Mouse (Mus musculus) spleen, embryonic (tissue): ENCODE data around the gene Mgat4e.
"Not testable (repeated sequence)": the region's sequence is repeated elsewhere in the genome, so short reads cannot be mapped to it uniquely, and the experiment has no call there.

Experiments
- CTCF ChIA-PET: fragments of 350-600 bp; sonication (Branson Sonifier 250); formaldehyde crosslinking; loops from one replicate; lab custom pipeline; 2022; lab: Charles Lee

Gene Mgat4e

DNA sequence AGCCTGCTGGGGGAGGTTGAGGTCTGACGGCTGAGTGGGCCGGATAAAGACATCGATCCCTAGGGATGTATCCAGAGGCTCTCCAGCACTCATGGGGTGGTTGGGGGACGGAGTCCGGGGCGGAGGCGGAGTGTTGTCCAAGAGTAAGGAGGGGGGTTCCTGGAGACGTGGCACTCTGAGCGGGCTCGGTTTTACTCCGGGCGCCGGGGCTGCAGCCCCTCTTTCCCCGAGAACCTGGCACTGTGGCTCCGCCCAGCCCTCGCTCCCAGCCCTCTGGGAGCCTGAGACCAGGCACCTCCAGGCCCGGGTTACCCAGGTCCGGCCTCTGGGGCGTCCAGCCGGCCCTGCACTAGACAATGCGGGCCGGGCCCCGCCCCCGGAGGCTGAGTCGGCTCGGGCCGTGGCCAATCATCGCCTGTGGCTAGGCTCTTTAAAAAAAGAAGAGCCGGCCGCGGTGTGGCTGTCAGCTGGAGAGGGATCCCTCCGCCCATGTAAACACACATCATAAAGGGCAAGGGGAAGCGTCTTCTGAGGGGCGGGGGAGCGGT lies 7.3 kb upstream of the Mgat4e start:
- CTCF ChIA-PET: no interaction called here

DNA sequence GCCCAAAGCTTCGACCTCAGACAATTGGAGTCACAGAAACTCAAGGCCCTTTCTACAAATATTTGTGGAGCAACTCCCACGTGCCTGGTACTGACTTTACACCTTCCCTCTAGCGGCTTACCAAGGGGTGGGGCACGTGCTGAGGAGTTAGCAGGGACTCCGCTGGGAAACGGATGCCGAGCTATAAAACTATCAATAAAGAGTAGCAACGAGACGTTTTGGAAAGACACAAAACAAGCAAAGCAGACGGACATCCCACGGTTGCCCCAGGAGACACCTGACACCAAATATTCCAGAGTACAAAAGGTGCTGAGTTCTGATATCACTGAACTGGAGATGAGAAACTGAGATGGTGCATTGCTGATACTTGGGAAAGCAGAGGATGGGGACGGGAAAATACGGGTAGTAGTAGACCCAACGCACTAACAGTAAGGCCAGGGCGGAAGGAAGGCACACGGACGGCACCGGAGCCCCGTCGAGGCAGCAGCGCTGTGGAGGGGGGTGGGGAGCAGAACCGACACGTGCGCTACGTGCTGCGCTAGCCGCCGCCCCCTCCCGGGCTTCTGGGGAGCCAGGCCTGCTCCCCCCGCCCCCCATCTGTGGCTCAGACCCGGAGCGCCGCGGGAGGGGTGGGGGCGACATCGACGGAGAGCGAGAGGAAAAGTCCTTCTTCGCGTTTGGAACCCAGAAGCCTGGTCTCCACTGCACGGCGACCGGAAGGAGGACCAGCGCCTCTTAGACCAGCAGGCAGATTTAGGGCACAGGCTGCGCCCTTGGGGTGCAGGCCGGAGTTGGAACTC lies 6.6 kb upstream of the Mgat4e start:
- CTCF ChIA-PET: interaction anchor here (0.9 kb wide), 2 partner anchors 21 to 37 kb away, joined by 3 read pairs; no protein-coding TSS in a partner anchor

DNA sequence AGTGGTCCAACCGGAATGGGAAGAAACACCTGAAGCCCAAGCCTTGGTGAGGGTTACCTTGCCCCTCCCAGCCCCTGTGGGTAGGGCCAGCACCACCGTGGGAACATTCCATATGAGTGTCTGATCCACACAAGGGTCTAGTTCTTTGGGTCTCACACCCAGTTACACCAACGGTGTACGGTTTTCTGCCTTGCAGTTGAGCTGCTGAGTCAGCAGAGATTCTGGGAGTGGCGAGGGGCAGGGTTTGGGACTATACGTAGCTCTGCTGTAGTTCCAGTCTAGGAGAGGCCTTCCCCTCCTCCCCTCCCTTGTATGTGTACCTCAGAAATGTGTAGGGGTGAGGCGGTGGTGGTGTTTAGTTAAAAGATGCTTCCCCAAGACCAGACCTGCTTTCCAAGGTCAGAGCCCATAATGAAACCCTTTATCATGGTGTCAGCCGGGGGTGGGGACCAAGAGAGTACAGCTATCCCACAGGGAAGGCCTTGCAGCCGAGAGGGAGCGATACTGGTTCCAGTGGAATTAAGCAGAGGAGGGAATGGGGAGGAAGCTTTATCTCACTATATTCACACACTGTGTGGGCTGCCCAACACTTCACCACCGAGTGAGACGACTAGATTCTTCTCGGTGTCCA lies 5.9 kb upstream of the Mgat4e start:
- CTCF ChIA-PET: interaction anchor here (0.9 kb wide), 2 partner anchors 22 to 37 kb away, joined by 3 read pairs; no protein-coding TSS in a partner anchor

DNA sequence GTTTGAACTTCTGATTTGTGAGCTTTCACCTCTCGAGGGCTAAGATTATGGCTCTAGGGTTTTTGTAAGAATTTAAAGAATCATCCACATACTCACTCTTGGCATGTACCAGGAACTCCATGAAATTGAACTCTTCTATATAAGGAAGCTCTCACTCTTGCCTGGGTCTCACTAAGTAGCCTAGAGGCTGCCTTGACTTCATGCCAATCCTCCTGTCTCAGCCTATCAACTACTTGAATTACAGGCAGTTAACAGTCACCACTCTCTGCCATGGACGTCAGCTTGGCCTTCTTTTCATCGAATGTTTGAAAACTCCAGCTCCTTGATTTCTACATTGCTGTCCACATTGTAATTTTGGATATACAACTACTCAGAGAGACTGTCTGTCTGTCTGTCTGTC lies 2.9 kb upstream of the Mgat4e start:
- CTCF ChIA-PET: interaction anchor here (0.8 kb wide), 1 partner anchor 11 kb away, joined by 3 read pairs; no protein-coding TSS in a partner anchor

DNA sequence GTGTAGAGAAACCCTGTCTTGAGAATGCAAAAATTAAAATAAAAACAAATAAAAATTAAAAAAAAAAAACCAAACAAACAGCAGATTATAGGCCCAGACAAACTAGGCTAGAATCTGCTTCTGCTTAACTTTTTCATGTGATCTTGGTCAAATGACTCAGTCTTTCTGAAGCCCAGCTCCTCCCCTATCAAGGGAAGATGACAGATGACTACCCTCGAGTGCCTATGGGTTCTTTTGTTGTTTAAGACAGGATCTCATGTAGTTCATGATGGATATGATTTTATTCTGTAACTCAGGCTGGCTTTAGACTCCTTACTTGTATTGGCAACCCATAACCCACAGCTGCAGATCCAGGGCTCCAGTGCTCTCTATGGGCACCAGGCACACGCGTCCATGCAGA lies 2.4 kb upstream of the Mgat4e start:
- CTCF ChIA-PET: interaction anchor here (0.8 kb wide), 1 partner anchor 11 kb away, joined by 3 read pairs; no protein-coding TSS in a partner anchor

DNA sequence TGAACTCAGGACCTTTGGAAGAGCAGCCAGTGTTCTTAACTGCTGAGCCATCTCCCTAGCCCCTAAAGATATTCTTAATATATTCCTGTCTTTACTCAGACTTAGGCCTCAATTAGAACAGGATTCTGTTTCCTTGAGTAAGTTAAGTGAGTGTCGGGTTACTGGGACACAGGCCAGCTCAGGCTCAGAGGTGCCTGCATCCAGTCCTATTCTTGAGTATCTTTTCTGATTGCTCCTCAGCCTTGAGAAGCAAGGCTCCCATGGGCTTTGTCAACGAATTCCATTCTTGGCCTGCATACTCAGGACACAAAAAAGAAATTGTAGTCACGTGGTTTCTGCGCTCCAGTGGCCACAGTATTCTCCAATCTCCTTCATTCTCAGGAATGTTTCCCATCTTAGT lies 1.3 kb downstream of the Mgat4e start:
- CTCF ChIA-PET: no interaction called here

DNA sequence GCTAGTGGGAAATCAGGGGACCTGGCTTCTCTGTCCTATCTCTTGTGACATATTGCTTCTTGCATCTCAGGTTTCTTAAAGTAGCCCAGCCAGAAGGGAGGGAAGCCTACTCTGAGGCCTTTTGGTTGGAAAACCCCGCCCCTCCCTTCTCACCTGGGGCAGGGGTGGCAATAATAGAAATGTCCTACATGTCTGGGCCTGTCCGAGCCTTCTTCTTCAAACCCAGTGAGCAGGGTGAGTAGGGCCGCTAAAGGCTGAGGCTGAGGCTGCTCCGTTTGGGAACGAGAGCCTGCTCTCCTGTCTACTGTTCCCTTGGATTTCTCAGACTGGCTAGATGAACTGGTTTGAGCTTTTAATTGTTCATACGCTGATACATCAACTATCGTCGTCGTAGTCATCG lies 8.9 kb downstream of the Mgat4e start:
- CTCF ChIA-PET: no interaction called here

DNA sequence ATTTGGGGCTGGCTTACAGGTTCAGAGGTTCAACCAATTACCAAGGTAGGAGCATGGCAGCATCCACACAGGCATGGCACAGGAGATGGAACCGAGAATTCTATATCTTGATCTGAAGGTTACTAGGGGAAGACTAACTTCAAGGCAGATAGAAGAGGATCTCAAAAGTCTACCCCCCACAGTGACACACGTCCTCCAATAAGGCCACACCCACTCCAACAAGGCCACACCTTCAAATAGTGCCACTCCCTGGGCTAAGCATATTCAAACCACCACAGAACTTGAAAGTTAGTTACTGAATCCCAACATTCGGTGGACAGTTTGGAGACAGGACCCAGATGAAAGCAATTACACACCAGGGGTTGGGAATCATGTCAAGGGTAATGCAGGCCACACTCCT lies 14.0 kb downstream of the Mgat4e start:
- CTCF ChIA-PET: no interaction called here

DNA sequence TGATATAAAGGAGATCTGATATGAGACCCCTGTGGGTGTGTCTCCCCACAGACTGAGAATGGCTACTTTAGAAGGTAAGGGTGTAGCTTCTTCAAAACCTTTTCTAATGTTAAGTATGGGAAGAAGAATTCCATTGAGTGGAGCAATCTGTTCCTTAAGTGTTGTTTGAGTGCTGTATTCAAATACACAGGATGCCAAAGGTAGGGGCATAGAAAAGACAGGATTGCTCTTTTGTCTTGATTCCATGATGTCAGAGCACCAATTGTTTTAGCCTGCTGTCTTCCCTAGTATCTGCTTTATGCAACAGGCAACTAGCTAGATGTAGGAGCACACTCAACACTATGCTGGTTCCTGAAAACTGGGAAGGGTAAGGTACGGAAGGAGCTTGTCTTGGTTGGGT lies 14.4 kb downstream of the Mgat4e start:
- CTCF ChIA-PET: no interaction called here

DNA sequence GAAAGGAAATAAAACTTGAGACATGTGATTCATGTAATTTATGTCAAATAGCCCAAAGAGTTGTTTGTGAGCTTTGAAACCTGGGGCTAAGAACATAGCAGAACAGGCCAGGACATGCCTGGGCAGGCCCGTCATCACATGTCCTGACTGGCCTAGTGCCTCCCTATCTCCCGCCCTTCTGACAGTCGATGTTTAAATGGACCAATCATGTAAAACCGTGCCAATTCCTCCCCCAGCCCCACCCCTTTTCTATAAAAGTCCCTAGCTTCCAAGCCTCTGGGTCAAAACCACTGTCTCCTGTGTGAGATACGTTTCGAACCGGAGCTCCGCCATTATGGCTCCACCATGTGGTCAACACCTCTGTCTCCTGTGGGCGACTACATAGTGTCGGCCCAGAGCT lies 15.8 kb downstream of the Mgat4e start:
- CTCF ChIA-PET: not testable (repeated sequence)

DNA sequence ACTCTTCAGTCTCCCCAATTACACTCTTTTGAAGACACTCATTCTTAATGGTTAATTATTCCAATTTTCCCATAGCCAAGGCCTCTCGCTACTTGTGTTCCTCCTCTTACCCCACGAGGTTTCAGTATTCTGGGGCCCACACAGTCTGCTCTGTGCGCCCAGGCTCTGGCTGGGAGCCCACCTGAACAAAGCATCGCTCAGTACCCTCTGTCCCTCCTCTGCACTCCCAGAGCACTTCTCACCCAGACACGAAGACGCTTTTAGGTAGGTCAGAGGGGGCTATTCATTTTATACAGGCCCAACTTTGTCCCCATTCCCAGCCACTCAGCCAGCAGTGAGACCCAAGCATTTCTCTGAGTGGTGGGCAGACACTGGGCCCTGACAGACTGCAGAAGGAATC lies 18.9 kb downstream of the Mgat4e start:
- CTCF ChIA-PET: no interaction called here

DNA sequence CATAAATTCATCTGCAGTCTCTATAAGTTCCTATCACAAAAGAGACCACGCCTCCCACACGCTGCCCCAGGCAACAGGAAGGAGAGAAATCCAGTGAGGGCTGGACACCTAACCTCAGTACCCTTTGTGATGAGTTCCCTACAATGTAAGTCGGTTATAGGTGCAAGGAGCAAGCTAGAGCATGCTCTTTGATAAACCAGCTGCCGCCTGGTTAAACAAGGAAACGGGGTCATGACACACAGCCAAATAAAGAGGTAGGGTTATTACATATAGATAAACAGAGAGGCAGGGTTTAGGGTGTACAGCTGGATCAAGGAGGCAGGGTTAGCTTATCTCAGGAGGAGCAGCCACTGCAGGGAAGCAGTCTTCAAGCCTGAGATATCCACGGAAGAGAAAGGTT lies 22.7 kb downstream of the Mgat4e start:
- CTCF ChIA-PET: no interaction called here

DNA sequence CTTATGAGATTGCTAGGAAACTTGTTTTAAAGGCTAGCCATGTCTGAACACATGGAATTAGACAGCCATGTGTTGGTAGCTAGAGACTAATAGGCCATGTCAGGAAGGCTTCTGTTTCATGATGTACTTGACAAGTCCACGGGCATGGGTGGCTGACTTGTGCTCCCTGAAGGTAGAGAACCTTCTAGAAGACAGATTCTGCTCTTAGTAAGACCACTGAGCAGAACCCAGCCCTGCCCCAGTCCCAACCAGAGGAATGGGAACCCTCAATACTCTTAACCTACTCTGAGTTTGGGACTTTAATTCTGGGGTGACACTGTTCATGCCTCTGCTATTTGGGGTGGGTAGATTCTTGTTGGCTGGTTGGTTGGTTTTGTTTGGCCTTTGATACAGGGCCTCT lies 24.5 kb downstream of the Mgat4e start:
- CTCF ChIA-PET: no interaction called here

DNA sequence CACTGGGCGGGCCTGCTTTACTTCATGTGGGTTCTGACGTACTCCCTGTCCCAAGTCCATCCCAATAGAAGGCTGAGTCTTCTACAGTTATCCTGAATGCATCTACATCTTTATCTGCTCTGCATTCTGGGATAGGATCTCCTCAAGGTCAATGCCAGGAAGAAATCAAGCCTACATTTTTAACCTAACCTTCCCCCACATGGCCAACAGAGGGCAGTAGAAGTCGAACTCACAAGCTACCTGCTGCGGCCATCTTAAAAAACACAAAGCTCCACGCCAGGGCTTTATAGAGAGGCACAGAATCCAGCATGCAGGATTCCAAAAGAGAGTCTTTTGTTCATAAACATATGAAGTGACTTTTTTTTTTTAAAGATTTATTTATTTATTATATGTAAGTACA lies 25.1 kb downstream of the Mgat4e start:
- CTCF ChIA-PET: no interaction called here

DNA sequence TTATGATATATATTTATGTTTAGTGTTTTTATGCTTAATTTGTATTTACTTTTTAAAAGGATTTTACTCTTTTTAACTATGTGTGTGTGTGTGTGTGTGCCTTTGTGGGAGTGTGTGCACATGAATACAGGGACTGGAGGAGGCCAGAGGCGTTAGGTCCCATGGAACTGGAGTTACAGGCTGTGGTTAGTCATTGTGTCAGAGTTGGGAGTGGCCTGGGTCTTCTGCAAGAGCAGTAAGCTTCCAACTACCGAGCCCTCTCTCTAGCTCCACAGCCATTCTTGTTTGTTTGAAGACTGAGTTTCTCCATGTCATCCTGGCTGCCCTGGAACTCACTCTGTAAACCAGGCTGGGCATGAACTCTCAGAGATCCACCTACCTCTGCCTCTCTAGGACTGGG lies 27.2 kb downstream of the Mgat4e start:
- CTCF ChIA-PET: interaction anchor here (0.6 to 0.7 kb wide), 2 partner anchors 291 to 311 kb away, joined by 4 to 13 read pairs; no protein-coding TSS in a partner anchor

DNA sequence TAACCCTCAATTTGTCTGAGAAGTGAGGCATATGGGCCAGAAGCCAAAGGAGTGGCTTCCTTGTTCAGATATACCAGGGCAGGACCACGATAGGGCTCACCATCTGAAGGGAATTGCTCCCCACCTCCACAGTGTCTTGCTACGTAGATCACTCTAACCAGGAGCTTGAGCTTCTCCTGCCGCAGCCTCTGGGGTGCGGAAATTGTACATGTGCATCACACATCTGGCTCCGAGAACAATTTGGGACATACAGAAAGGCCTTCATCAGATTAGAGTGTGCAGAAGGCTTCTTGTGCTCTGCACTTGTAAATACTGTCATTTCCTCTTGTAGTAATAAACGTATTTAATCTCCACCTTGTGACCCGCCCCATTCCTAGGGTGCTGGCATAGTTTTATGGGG lies 28.3 kb downstream of the Mgat4e start:
- CTCF ChIA-PET: no interaction called here

DNA sequence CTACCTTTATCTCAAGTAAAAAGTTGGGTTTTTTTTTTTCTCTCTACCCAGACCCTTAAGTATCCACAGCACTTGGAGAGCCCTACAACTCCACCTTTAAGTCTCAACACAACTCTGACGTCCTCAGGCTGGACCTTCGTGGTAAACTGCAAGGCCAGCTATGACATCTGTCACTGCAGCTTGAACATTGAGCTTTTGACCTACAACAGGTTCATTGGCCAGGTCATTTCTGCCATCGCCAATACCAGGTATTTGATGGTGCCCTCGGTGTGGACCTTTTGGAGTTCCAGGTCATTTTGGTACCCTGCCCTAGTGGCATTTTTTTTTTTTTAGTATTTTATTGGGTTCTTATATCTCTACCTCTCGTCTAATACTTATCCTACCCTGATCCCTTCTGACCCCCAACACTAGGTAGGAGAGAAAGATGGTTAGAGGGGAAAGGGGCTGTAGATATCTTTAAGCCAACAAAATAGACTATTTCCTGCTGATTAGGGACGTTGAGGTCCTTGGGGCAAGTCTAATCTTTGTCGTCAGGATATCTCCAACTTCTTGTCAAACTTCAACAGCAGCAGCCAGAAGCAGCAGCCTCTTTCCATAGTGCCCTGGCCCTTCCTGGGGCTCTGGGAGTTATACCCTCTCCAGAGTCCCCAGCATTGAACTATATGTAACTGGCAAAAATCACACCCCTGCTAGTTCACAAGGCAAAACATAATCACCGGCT lies 29.3 kb downstream of the Mgat4e start:
- CTCF ChIA-PET: no interaction called here

DNA sequence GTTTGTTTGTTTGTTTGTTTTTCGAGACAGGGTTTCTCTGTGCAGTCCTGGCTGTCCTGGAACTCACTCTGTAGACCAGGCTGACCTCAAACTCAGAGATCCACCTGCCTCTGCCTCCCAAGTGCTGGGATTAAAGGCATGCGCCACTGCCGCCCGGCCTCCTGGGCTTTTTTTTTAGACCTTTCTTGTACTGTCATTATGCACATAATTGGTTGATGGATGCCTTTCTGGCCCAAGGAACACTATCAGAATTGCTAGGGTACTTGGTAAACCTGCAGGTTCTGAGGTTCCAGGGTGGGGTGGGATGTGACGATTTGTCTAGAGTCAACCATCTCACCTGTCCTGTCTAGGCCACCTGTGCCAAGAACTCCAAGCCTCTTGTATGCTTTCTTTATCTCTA lies 30.3 kb downstream of the Mgat4e start:
- CTCF ChIA-PET: interaction anchor here (0.7 to 1.2 kb wide), 2 partner anchors 18 to 36 kb away, joined by 3 to 5 read pairs; no protein-coding TSS in a partner anchor

DNA sequence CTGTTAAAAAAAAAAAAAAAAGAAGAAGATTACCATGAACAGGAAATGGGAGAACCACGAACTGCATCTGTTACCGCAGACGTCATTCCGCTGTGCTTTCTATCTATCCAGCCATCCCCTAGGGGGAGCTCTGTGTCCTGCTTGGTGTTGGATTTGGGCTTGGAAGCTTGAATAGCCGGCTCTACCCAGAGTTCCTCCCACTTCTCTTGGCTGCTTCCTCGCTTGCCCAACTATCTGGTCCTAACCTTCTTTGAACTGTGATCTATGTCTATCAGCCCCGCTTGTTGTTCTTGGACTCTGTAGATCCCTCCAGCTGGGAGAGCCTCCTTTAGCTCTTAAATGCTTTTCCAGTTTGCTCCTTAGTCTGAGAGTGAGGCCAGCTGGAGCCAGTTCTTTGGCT lies 30.8 kb downstream of the Mgat4e start:
- CTCF ChIA-PET: interaction anchor here (0.7 to 1.2 kb wide), 2 partner anchors 17 to 37 kb away, joined by 3 to 5 read pairs; no protein-coding TSS in a partner anchor

DNA sequence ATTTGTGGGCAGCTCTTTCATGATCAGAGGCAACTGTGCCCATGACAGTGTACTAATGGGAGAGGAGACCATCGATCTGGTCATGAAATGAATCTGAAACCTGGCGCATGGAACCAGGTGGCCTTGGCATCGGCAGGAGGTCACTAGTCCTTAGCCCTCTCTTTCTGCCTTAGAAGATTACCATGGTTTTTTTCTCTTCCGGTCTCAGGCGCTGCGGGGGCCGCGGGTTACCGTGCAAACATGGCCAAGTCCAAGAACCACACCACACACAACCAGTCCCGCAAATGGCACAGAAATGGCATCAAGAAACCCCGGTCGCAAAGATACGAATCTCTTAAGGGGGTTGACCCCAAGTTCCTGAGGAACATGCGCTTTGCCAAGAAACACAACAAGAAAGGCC lies 31.6 kb downstream of the Mgat4e start:
- CTCF ChIA-PET: not testable (repeated sequence)

DNA sequence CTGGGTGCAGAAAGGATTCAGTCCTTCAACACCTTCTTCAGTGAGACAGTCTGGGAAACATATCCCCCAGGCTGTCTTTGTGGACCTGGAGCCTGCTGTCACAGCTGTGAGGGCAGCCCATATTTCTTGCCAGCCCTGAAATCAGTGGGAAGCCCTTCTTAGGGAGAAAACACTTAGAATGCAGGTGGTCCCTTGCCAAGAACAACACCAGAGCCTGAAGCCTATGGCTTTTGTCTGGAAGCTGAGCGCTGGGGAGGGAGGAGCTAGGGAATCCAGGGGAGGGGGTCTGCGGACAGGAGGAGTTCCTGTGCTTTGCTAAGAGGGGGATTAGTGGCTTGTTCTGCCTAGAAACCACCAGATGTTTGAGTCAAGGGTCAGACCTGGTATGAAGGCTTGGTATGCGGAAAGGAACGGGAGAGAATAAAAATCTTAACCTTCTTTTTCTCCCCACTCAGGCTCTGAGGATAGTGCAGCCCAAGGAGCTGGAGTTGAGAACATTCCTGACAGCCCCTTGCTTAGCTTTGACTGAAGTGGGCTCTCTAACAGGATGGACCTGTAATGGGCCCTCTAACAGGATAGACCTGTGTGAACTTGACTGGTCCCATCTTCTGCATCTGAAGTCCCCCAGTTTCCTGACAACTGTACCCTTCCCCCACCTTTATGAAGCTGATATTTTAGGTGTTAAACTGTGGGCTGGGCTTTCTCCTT lies 32.8 kb downstream of the Mgat4e start:
- CTCF ChIA-PET: no interaction called here
